Mouse (Mus musculus) lung, postnatal 14 days (tissue): ENCODE measurements around the gene Nhlrc2.
"Not testable (repeated sequence)": the region's sequence is repeated elsewhere in the genome, so short reads cannot be mapped to it uniquely, and the experiment has no call there.

Source experiments
- DNase-seq: peaks from one replicate; pipeline ENCODE4 v3.0.0; 2021

The Nhlrc2 gene

DNA sequence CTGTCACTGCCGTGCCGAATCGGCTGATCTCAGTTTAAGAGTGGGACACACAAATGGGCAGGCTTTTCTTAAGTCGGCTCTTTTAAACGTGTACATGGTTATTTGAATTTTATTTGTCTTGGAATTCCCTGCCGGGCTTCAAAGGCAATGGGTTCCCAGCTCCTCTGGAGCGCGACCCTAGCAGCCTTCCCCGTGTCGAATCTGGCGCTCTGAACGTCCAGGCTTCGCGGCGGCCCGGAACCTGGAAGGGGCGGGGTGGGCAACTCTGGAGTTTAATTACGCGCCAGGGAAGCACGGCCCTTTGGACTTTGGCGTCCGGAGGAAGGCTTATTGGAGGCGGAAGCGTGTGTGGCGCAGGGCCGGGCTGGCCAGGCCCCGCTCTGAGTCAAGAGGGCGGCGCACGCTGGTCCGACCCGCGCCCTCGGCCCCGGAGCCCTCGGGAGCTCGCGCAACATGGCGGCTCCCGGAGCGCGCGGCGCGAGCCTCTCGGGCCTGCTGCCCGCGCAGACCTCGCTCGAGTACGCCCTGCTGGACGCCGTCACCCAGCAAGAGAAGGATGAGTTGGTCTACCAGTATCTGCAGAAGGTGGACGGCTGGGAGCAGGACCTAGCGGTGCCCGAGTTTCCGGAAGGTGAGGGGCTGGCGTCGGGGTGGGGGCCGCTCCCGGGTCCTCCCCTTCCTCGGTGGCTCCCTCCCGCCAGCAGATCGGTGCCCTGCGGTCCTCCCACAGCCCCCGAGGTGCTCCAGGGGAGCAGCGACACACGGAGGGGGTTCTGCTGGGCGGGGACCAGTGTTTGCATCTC is at the start of gene Nhlrc2:
Gene Nhlrc2, plus strand, starts transcription at position 32 of the 803 bp plus-strand sequence.
- DNase-seq = peak; percentile 91

DNA sequence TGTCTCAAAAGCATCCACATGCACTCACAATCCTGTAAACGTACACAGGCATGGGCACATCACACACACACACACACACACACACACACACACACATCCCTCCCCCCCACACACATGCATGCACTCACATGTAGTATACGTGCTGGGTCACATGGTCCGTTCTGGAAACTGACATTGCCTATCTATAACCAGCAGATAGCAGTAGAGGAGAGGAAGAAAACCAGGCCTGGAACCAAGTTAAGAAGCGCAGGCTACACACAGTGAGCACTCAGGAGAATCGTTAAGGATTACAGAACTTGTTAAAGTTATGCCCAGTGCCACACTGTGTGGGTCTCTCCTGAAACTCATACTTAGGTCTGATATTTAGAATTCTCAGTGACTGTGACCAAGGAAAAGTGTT is 45.0 kb upstream of the Nhlrc2 start:
- DNase-seq = not testable (repeated sequence)

DNA sequence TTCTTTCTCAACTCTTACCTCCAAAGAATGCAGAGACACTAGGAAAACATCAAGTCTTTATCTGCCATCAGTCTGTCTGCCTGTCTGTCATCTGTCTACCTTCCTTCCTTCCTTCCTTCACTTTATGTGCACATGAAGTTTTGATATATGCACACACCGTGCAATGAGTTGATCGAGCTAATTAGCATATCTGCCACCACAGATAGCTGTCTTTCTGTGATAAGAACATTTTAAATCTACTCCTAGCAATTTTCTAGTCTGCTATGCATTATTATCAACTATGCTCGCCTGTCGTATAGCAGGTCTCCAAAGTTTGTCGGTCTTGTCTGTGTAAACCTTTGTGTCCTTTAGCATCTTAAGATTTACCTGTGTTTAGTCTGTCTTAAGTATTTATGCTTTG is 44.5 kb upstream of the Nhlrc2 start:
- not testable (repeated sequence) for DNase-seq

- not testable (repeated sequence) for DNase-seq
These were observed 36.9 kb upstream of the Nhlrc2 start for GRCm38 (mm10) chr19:56511207-56511606.

GRCm38 (mm10) chr19:56513527-56513926 is 34.5 kb upstream of the Nhlrc2 start:
- not testable (repeated sequence) for DNase-seq

GRCm38 (mm10) chr19:56519408-56519807 is 28.7 kb upstream of the Nhlrc2 start:
- DNase-seq = not testable (repeated sequence)

DNA sequence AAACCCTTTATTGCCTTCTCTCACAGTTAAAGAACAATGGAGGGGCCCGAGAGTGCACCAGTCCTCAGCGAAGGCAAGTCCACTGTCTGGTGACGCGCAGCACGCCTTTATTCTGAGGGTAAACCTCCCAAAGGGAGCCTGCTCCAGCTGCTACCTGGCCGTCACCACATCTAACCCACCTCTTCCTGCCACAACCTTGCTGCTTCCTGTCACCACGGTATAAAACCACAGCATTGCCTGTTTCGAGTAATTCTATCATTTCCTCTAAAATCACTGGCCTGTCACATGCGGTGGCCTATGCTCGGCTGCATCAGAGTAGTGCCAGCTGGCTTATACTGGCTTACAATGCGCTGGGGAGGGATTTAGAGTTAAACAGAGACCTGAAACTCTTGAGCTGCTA is 17.5 kb upstream of the Nhlrc2 start:
- not testable (repeated sequence) for DNase-seq

- DNase-seq = no peak
These were observed 16.8 kb upstream of the Nhlrc2 start for GRCm38 (mm10) chr19:56531251-56531650.

DNA sequence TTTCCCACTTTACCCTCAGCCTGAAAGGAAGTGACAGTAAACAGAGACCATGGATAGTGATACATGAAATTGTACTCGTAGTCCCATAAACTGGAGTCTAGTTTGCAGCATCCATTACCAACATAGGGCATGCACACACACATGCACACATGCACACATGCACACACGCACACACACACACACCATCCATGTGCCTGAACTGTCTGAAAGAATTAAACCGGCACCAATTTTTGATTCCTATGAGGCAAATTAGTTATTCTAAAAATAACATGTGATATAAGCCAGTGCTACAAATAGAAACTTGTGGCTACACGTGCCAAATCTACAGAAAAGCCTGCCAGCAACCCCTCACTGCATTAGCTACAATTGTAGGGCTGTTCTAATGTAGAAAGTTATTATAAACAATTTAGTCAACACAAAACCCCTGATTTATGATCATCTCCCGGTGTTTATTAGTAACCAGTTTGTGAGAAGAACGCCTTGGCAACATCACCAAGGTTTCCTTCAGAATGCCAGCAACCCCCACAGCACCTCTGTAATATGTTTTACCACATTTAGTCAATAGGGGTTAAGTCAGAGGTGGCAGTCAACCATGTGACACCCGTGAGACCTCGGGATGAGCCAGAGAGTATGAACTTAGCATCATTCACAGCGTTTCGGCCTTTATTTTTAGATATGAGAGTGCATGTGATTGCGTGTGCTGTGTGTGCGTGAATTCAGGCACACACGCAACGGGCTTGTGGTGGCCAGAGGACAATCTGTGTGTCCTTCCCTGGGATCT is 14.6 kb upstream of the Nhlrc2 start:
- DNase-seq = no peak

DNA sequence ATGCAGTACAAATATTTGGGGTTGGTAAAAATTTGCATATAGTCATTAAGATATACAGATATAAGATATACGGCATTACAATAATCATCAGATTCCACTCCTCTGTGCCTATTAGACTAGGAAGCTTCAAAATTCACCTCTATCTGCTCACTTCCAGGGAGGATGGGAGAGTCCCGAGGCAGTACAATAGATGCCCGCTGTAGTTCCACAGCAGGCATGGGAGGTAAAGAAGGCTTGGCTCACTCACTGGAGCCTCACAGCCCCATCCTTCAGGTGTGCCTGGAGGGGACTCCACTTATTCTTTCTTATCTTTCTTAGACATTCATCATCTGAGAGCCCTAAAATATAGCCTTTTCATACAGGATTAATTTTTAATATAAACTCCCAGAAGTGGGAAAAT is 13.7 kb upstream of the Nhlrc2 start:
- DNase-seq = no peak

- DNase-seq = peak; percentile 56
These were observed 13.0 kb upstream of the Nhlrc2 start for GRCm38 (mm10) chr19:56535064-56535463.

DNA sequence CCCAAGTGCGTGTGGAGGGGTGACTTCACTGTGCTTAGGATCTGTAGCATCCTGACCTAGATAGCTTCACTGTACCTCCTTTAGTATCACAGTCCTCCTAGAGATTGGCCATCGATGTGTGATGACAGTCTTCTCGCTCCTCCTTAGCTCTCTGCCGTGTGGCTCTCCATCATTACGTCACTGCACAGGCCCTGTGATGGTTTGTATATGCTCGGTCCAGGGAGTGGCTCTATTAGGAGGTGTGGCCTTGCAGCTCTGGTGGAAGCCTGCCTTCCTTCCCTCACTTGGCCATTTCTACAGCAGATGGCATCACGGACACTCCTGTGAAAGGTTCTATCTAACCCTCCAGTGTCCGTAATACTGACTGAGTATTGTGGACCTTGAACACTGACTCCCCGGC is 12.3 kb upstream of the Nhlrc2 start:
- no peak for DNase-seq

- DNase-seq = no peak
These were observed 4.7 kb upstream of the Nhlrc2 start for GRCm38 (mm10) chr19:56543320-56543719.

DNA sequence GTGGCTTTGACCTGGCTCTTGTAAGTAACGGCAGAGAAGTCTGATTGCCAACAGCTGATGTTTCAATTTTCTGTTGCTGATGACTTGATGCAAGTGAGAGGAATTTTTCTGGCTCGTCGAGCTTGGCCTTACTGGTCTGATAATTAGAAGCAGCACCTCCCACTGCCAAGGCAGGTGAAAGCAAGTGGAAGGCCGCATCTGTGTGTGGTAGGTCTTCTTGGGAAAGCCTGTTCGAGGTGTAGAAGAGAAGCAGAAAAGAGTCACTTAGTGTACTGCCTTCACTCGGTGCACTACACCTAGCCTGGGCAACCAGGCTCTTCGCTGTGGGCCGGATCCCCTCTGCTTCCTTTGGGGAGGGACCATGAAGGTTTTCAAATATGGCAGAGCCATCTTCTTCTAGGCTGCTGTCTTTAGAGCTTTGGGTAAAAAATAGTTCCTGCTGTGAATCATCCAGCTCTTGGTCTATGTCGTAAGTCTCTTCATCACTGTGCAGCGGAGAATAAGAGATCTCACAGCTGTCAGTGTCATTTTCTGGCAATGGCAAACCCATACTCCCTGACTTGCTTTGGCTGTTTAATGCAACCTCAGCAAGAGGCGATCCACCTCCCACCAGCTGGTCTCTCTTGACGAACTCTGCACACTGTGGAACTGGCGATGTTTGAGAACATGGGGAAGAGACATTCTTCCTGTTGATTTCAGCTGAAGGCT is 3.2 kb upstream of the Nhlrc2 start:
- peak; percentile 37 for DNase-seq

DNA sequence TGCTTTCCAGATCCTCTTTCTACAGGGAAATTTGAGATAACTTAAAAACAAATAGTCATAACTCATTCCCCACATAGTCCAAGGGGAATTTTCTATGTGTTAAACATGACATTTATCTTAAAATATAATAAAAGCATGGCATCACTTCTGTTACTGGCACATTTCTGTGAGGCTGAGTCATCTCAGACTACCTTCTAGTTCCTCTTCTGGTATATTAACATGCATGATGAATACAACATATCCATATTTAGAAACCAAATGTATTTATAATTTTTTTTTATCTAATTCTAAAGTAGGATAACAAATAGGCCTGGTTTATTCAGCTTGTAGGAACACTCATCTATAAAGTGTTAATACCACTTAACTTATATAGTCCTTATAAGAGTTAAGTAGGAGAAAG is 2.0 kb upstream of the Nhlrc2 start:
- no peak for DNase-seq

DNA sequence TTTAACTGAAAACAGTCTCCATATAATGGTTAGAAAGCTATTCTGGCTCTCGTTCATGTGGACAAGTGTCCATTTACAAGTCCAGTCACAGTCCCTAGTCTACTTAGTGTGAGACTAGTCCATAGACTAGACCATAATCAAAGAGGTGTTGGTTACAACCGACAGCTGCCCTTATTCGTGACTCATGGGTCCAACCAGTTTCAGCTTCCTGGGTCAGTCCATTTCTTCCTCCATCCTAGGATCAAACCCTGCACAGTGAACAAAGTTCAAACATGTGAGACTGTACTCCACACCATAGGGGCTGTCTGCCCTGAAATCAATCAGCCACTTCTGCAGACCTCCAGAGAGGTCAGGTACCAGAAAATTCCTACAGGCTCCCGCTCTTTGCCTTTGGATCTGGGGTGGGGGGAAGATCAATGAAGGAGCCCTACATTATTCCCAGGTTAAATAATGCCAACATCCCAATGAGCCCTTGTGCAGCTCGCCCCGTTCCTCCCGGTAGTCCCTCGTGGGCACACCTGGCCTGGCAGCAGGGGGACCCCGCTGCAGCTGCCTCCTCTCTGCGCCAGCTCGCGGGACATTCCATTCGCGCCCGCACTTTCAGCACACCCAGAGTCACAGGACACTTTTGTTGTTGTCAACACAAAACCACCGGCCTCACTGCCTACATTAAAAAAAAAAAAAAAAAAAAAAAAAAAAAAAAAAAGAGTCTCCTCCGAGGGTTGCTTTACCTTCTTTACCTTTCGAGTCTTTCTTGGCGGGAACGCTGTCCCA is 418 bp upstream of the Nhlrc2 start, which contains the start of gene Dclre1a:
Gene Dclre1a, minus strand, starts transcription at position 767 of the 774 bp plus-strand sequence.
- DNase-seq = peak; percentile 73

DNA sequence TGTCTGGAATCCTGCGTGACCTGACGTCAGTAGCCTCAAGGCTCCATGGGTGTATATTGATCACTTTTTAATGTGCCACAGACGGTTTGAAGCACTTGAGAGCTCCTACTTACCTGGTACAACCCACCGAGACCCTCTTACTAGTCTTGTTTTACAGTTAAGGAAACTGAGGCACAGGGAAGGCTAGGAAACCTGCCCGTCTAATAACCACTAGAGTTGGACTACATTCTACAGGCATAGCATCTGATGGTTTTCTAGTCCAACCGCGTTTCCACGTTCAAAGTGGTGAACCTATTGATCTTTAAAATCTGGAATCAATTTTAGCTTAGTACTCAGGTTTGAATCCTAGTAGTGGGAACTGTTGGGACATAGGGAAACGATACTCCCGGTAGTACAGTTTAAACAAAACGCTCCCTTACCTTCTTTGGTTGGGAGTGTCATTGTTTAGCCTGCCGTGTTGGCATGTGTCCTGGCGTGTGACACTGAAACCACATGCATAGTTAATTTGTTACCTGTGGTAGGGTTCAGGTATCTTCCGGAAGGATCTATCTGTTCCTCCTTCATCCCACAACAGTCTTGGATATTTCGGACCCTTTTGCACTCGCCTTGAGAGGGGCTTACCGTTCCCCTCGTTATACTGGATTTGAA is 1.1 kb downstream of the Nhlrc2 start:
- DNase-seq = no peak

GRCm38 (mm10) chr19:56553177-56553576 is 5.1 kb downstream of the Nhlrc2 start:
- no peak for DNase-seq

DNA sequence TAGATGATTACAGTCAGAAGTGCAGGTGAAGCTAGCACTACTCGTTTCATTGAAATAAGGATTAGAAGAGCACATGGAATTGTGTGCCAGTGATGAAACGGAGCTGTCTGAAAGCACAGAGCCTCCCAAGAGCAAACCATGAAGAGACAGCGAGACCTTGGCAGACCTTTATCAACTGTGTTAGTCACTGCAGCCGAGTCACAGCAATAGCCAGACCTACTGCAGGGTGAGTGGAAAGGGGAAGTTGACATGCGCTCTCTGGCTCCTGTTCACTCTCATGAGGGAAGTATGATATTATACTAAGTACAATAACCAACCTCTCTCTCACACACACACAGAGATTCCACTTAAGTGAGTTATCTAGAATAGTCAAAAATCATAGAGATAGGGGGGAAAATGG is 7.9 kb downstream of the Nhlrc2 start:
- peak; percentile 26 for DNase-seq

- DNase-seq = no peak
These were observed 14.5 kb downstream of the Nhlrc2 start for GRCm38 (mm10) chr19:56562433-56563138.

GRCm38 (mm10) chr19:56563469-56563868 is 15.4 kb downstream of the Nhlrc2 start:
- DNase-seq = no peak
